Mouse (Mus musculus) right cerebral cortex, adult 18-20 months (tissue): Measurements from ENCODE around the gene Clcf1.

ENCODE experiments used
- DNase-seq: peaks from one replicate; pipeline ENCODE4 v3.0.0; 2022; ENCODE audit warnings: mixed read lengths

Clcf1 gene

GRCm38 (mm10) chr19:4194021-4194724 is 19.9 kb upstream of the Clcf1 start:
- DNase-seq: no peak

- no peak for DNase-seq
Observed at GRCm38 (mm10) chr19:4194776-4195650, 19.0 kb upstream of the Clcf1 start.

- no peak for DNase-seq
Observed at GRCm38 (mm10) chr19:4196048-4196447, 18.0 kb upstream of the Clcf1 start.

- DNase-seq: no peak
Observed at GRCm38 (mm10) chr19:4196548-4196947, 17.5 kb upstream of the Clcf1 start.

- no peak for DNase-seq
Observed at GRCm38 (mm10) chr19:4197180-4197579, 16.9 kb upstream of the Clcf1 start.

- DNase-seq: peak; percentile 97
Observed at GRCm38 (mm10) chr19:4201291-4201909, 12.6 kb upstream of the Clcf1 start, which contains the start of gene Rad9a. Rad9a (minus strand) TSS chr19:4201662.

- DNase-seq: no peak
Observed at GRCm38 (mm10) chr19:4202149-4202548, 11.9 kb upstream of the Clcf1 start.

- DNase-seq: no peak
Observed at GRCm38 (mm10) chr19:4203148-4203547, 10.9 kb upstream of the Clcf1 start.

GRCm38 (mm10) chr19:4203604-4204326 is 10.3 kb upstream of the Clcf1 start:
- DNase-seq: no peak

GRCm38 (mm10) chr19:4204889-4205288 is 9.1 kb upstream of the Clcf1 start:
- DNase-seq: no peak

GRCm38 (mm10) chr19:4206971-4207370 is 7.1 kb upstream of the Clcf1 start:
- no peak for DNase-seq

GRCm38 (mm10) chr19:4208563-4208962 is 5.5 kb upstream of the Clcf1 start:
- no peak for DNase-seq

GRCm38 (mm10) chr19:4211891-4212588 is 2.0 kb upstream of the Clcf1 start:
- DNase-seq: no peak

- DNase-seq: no peak
Observed at GRCm38 (mm10) chr19:4213524-4213974, 489 bp upstream of the Clcf1 start.

- no peak for DNase-seq
Observed at GRCm38 (mm10) chr19:4214771-4215450, 873 bp downstream of the Clcf1 start.

GRCm38 (mm10) chr19:4215451-4215840 is 1.4 kb downstream of the Clcf1 start:
- no peak for DNase-seq

- DNase-seq: no peak
Observed at GRCm38 (mm10) chr19:4216041-4216685, 2.1 kb downstream of the Clcf1 start.

GRCm38 (mm10) chr19:4217140-4217539 is 3.1 kb downstream of the Clcf1 start:
- DNase-seq: no peak

- DNase-seq: no peak
Observed at GRCm38 (mm10) chr19:4217855-4218254, 3.8 kb downstream of the Clcf1 start.

- DNase-seq: no peak
Observed at GRCm38 (mm10) chr19:4218293-4218692, 4.3 kb downstream of the Clcf1 start.

- no peak for DNase-seq
Observed at GRCm38 (mm10) chr19:4218784-4219183, 4.7 kb downstream of the Clcf1 start.
